Mouse (Mus musculus) bone marrow, adult 2 months (tissue): ENCODE data around the gene Ccdc106.

ENCODE experiments used
- CTCF ChIP-seq: fragments of 200-500 bp; IDR thresholded peaks from 2 replicates; pipeline ENCODE4 v1.5.1; 2011; ENCODE audit warnings: low read length, control low read depth; ENCODE audit not compliant: control insufficient read depth, insufficient read depth
- POLR2A ChIP-seq: fragments of 200-500 bp; IDR thresholded peaks from 2 replicates; pipeline ENCODE4 v1.6.1; 2011; ENCODE audit warnings: low read depth, mild to moderate bottlenecking, control low read depth, low read length, borderline replicate concordance; ENCODE audit not compliant: control insufficient read depth

- TF ChIP-seq CTCF = no peak
- no peak for TF ChIP-seq POLR2A
Measured at GRCm38 (mm10) chr7:5099796-5100195, 79.4 kb downstream of the Ccdc106 start.
